Mouse (Mus musculus): ENCODE measurements around the gene Ptprq. TPM values are rescaled to one million over a fixed set of nuclear protein-coding genes. Genes with fewer than 3 reads are reported as not detected.

The Ptprq gene
- total RNA-seq, 2 experiments from 2014 or later: 0.18 to 0.25 TPM

DNA sequence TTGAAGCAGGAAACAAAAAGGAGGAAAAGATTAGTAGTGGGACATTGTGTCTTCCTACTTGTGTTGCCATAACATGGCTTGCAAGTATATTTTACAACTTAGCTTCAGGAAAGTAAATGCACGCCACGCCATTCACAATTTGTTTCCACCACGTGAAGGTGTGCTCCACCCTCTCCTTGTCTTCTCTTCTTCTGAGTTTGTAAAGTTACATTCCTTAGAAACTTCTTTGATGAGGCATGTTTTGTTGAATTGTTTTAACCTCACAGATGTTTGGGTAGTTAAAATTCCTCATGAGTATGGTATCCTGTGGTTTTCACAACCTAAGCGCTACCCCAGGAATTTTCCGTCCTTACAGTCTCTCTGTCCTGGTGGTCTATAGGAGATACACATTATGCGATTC lies 118.5 kb downstream of the Ptprq start:
- DNase-seq: no peak
- intact Hi-C loops (cut with DNase I): no loop called here
- no peak for TF ChIP-seq CTCF (IDR thresholded peaks at IDR 0.05)

GRCm38 (mm10) chr10:107583360-107583759 lies 136.5 kb downstream of the Ptprq start:
- H3K4me3 ChIP-seq: no peak overlapping the region
- intact Hi-C loops (cut with DNase I): no loop called here
- no peak overlapping the region for H3K27ac ChIP-seq
- DNase-seq: no peak
- no peak for TF ChIP-seq CTCF (IDR thresholded peaks at IDR 0.05)

More for the DNA sequence above, 118.5 kb downstream of the Ptprq start:
- no peak overlapping the region for H3K27ac ChIP-seq
- no peak overlapping the region for H3K4me3 ChIP-seq

GRCm38 (mm10) chr10:107569044-107569443 lies 150.8 kb downstream of the Ptprq start:
- intact Hi-C loops (cut with DNase I): loop anchor here (5.0 to 10.0 kb wide), 2 partner anchors 77 to 136 kb away; partner anchors contain the start of gene Myf6
- peak overlapping the region; percentile 5; the same call in 1 of the 2 replicates for H3K27ac ChIP-seq
- no peak for DNase-seq
- no peak overlapping the region for H3K4me3 ChIP-seq
- no peak for TF ChIP-seq CTCF (IDR thresholded peaks at IDR 0.05)

DNA sequence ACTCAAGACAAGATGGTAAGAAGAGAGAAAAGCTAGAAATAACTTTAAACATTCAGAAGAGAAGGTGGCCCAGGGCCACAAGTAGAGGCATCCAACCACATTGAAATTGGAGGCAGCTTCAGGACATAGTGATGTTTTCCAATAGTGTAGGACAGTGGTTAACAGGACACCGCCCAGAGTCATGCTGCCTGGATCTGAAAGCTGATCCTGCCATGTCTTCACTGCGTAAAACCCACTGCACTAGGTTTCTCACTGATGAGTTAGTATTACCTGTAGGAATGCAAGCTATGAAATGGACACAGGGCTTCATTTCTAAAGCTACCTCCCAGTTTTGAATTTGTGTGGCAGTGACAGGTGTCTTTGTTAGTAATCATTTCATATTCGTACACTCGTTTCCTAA lies 151.6 kb downstream of the Ptprq start:
- Histone ChIP-seq H3K4me3 (peak overlapping the region; percentile 17), H3K27ac (peak overlapping the region; percentile 74)
- peak; percentile 59 for DNase-seq
- intact Hi-C loops (cut with DNase I): loop anchor here (5.0 to 10.0 kb wide), 2 partner anchors 76 to 137 kb away; partner anchors contain the start of gene Myf6
- TF ChIP-seq CTCF (IDR thresholded peaks at IDR 0.05): no peak

- peak overlapping the region; percentile 57 for H3K4me3 ChIP-seq
- H3K27ac ChIP-seq: peak overlapping the region; percentile 86
- intact Hi-C loops (cut with DNase I): loop anchor here (5.0 to 10.0 kb wide), 2 partner anchors 46 to 142 kb away; no protein-coding TSS in a partner anchor
- DNase-seq: peak; percentile 85
- TF ChIP-seq CTCF (IDR thresholded peaks at IDR 0.05): no peak
Observed at GRCm38 (mm10) chr10:107562875-107563274, 157.0 kb downstream of the Ptprq start.

DNA sequence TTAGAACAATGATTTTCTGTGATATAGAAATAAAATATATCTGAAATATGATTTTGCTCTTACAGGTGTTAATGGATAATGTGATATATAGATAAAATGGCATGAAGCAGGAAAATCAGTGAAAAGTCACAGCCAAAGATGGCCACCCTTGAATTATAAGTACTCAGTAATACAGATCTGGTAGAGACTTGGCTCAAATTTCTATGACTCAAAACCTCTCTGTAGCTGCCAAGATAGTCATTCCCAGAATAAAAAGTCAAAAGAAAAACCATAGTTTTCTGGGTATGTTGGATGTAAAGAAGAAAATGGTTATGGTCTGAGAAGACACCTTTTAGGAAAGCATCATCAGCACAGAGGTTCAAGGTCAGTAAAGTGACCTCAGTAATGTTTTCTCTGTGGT lies 159.0 kb downstream of the Ptprq start:
- no peak for DNase-seq
- Histone ChIP-seq H3K27ac (no peak overlapping the region), H3K4me3 (no peak overlapping the region)
- intact Hi-C loops (cut with DNase I): loop anchor here (5.0 to 10.0 kb wide), 2 partner anchors 44 to 144 kb away; no protein-coding TSS in a partner anchor
- no peak for TF ChIP-seq CTCF (IDR thresholded peaks at IDR 0.05)

DNA sequence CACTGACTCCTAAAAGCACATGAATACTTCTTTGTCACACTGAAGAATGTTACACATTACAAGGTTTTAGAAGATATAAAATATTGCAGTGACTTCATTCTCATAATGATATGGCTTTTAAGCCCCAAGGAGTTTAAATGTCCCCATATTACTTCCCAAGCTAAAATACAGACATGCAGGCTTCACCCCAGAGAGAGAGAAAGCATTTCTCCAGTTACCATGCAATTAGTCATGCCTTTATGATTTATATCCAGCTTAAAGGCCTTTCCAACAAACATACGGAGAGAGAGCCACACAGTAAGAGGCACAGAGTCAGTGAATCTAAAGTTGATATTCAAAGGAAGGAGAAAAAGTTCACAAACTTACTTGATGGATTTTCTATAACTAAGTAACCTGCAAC lies 176.8 kb downstream of the Ptprq start:
- no peak for TF ChIP-seq CTCF (IDR thresholded peaks at IDR 0.05)
- no peak for DNase-seq
- no peak overlapping the region for H3K4me3 ChIP-seq
- peak overlapping the region; percentile 39; the same call in 1 of the 2 replicates for H3K27ac ChIP-seq
- intact Hi-C loops (cut with DNase I): no loop called here

- Histone ChIP-seq H3K27ac (no peak overlapping the region), H3K4me3 (no peak overlapping the region)
- no peak for DNase-seq
- intact Hi-C loops (cut with DNase I): no loop called here
- TF ChIP-seq CTCF (IDR thresholded peaks at IDR 0.05): no peak
Observed at GRCm38 (mm10) chr10:107528758-107529157, 191.1 kb downstream of the Ptprq start.

DNA sequence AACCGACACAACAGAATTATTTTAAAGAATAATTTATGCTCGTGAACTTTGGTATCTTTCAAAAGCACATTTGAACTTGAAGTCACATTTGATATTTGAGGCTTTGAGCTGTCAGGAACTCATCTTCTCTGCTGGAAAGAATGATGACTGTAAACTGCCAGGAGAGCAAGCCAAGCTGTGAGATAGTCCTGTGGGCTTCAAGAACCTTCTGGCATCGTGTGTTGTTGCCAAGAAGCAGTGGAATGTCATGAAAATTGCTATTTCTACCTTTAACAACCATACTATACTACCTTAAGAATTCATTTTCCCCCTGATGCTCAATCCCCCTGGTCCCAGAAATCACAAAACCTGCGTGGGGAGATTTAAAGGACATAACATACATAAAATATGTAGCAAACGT lies 200.6 kb downstream of the Ptprq start:
- Histone ChIP-seq H3K27ac (peak overlapping the region; percentile 43; the same call in 1 of the 2 replicates), H3K4me3 (no peak overlapping the region)
- intact Hi-C loops (cut with DNase I): loop anchor here (5.0 kb wide), 1 partner anchor 43 kb away; no protein-coding TSS in a partner anchor
- no peak for TF ChIP-seq CTCF (IDR thresholded peaks at IDR 0.05)
- no peak for DNase-seq

GRCm38 (mm10) chr10:107516641-107517040 lies 203.2 kb downstream of the Ptprq start:
- Histone ChIP-seq H3K4me3 (0 out of 2 replicates have a peak overlapping the region, but pooled peaks have one; percentile 19), H3K27ac (peak overlapping the region; percentile 60)
- intact Hi-C loops (cut with DNase I): loop anchor here (5.0 kb wide), 1 partner anchor 46 kb away; no protein-coding TSS in a partner anchor
- no peak for DNase-seq
- TF ChIP-seq CTCF (IDR thresholded peaks at IDR 0.05): no peak

DNA sequence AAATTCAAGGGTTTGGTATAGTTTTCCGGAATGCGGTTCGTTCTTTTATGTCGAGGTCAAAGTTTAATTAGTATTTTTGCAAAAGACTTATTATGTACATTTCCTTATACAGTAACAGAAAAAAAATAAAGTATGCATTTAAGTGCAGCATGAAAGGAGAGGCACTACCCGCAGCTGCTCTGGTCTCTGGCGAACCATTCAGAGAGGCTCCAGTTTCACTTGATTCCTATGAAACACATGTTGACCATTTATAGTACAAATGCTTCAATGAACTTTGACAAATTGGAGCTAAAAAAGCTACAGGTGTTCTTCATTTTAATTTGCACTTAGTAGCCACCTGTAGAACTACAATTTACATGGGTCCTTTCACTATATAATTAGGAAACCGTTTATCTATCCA lies 205.1 kb downstream of the Ptprq start:
- DNase-seq: no peak
- Histone ChIP-seq H3K4me3 (peak overlapping the region; percentile 32), H3K27ac (peak overlapping the region; percentile 62)
- intact Hi-C loops (cut with DNase I): loop anchor here (5.0 kb wide), 1 partner anchor 48 kb away; no protein-coding TSS in a partner anchor
- no peak for TF ChIP-seq CTCF (IDR thresholded peaks at IDR 0.05)

GRCm38 (mm10) chr10:107506397-107506796 lies 213.5 kb downstream of the Ptprq start:
- TF ChIP-seq CTCF (IDR thresholded peaks at IDR 0.05): no peak
- peak; percentile 50 for DNase-seq
- H3K4me3 ChIP-seq: no peak overlapping the region
- intact Hi-C loops (cut with DNase I): no loop called here
- H3K27ac ChIP-seq: peak overlapping the region; percentile 61; the same call in 1 of the 2 replicates

- intact Hi-C loops (cut with DNase I): no loop called here
- no peak for DNase-seq
- H3K27ac ChIP-seq: peak overlapping the region; percentile 90
- no peak overlapping the region for H3K4me3 ChIP-seq
- no peak for TF ChIP-seq CTCF (IDR thresholded peaks at IDR 0.05)
Observed at GRCm38 (mm10) chr10:107503430-107503829, 216.4 kb downstream of the Ptprq start.

DNA sequence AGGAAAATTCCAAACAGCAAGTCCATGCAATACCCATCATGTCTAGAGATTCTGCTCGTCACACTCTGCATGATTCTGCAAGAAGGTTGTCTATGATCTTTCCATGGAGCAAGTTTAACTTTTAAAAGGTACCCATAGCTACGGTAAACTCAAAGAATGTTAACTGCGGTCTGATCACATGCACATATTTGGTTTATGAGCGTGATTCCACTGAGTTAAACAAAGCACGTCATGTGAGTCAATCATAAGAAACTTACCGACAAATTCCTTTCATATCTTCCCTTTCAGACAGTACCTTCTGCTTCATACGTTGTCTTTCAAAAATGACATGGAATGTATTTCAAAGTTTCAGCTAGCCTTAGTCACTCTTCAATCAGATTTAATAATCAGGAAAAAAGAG lies 217.7 kb downstream of the Ptprq start:
- peak overlapping the region; percentile 90 for H3K27ac ChIP-seq
- no peak overlapping the region for H3K4me3 ChIP-seq
- no peak for TF ChIP-seq CTCF (IDR thresholded peaks at IDR 0.05)
- intact Hi-C loops (cut with DNase I): no loop called here
- no peak for DNase-seq
